Mouse (Mus musculus) heart, postnatal 0 days (tissue): Measurements from ENCODE around the gene Dcaf10. TPM values are rescaled to one million over a fixed set of nuclear protein-coding genes. Genes with fewer than 3 reads are reported as not detected.
A peak's percentile ranks its signal among the peaks of the same experiment; 100 is the strongest.
"Not testable (repeated sequence)": the region's sequence is repeated elsewhere in the genome, so short reads cannot be mapped to it uniquely, and the experiment has no call there.

Source experiments
- ATAC-seq: fragments of 200-750 bp; cut with Nextera tagmentation; 2 replicates; pipeline ENCODE4 v1.8.0; 2017; ENCODE audit warnings: low read depth, moderate number of reproducible peaks, moderate library complexity; ENCODE audit not compliant: insufficient read depth
- DNase-seq: peaks from one replicate; pipeline ENCODE4 v3.0.0-alpha.2; 2016; ENCODE audit warnings: low spot score
- H3K27ac ChIP-seq: fragments of 300-500 bp; sonication (generic); 2 replicates; pipeline ENCODE4 v1.5.1; 2014; ENCODE audit warnings: low read depth, mild to moderate bottlenecking
- H3K27me3 ChIP-seq: fragments of 300-500 bp; sonication (generic); 2 replicates; pipeline ENCODE4 v1.6.1; 2014; ENCODE audit warnings: low read length, mixed read lengths; ENCODE audit not compliant: control insufficient read depth, insufficient read depth
- H3K36me3 ChIP-seq: fragments of 300-500 bp; sonication (generic); replicated peaks from 2 replicates; pipeline ENCODE4 v1.6.1; 2014; ENCODE audit warnings: low read length, mixed read lengths; ENCODE audit not compliant: control insufficient read depth, insufficient read depth
- H3K4me1 ChIP-seq: fragments of 300-500 bp; sonication (generic); 2 replicates; pipeline ENCODE4 v1.6.1; 2014; ENCODE audit warnings: antibody characterized with exemption; ENCODE audit not compliant: control insufficient read depth, insufficient read depth
- H3K4me2 ChIP-seq: fragments of 300-500 bp; sonication (generic); 2 replicates; pipeline ENCODE4 v1.6.1; 2014; ENCODE audit warnings: low read depth, mild to moderate bottlenecking, low read length, moderate library complexity
- H3K4me3 ChIP-seq: fragments of 300-500 bp; sonication (generic); 2 replicates; pipeline ENCODE4 v1.5.1; 2014; ENCODE audit warnings: low read depth, low read length
- H3K9ac ChIP-seq: fragments of 300-500 bp; sonication (generic); replicated peaks from 2 replicates; pipeline ENCODE4 v1.6.1; 2014; ENCODE audit warnings: low read depth, low read length, mixed read lengths
- H3K9me3 ChIP-seq: fragments of 300-500 bp; sonication (generic); replicated peaks from 2 replicates; pipeline ENCODE4 v1.6.1; 2016; ENCODE audit warnings: low read length; ENCODE audit not compliant: control insufficient read depth
- CTCF ChIP-seq: IDR thresholded peaks from 2 replicates; pipeline ENCODE4 v1.5.1; 2016; ENCODE audit warnings: antibody characterized with exemption, control low read depth, low read depth
- EP300 ChIP-seq: IDR thresholded peaks from 2 replicates; pipeline ENCODE4 v1.6.1; 2016; ENCODE audit warnings: antibody characterized with exemption, low read depth
- WGBS: fragments of 180-500 bp; shearing (Covaris S2); extraction: QIAGEN DNeasy Blood & Tissue Kit; methylation state at CpG from one replicate; pipeline ENCODE4 v1.1.7; 2014; 5-methylcytosine and 5-hydroxymethylcytosine counted together
- polyA plus RNA-seq: library from polyadenylated mRNA; unstranded; fragments of >200 nt; fragmentation: Nextera tagmentation; extraction: Ambion mirVana; gene quantifications from 2 replicates; pipeline ENCODE4 v1.2.1, GENCODE M21; 2015
- total RNA-seq: library from RNA; depleted of rRNA; stranded (reverse); fragments of >200 nt; gene quantifications from 2 replicates; pipeline ENCODE4 v1.2.3, GENCODE M21; 2014; ENCODE audit warnings: low replicate concordance

The Dcaf10 gene
- total and polyA plus RNA-seq, 2 experiments from 2014 or later, result 6.4 to 24.7 TPM

DNA sequence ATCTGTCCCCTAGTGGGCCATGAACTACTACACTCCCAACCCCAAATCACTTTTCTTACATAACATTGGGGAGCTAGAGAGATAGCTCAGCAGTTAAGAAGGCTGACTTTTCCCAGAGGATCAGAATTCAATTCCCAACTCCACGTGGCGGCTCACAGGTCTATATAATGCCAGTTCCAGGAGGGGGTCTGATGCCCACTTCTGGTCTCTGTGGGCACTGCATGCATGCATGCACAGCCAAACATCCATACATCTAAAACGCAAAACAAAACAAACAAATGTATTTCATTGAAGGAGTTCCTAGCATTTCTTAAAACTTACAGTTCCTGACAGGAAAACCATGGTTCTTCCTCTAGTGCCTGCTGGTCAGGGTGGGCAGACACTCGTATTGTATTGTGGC, 50.2 kb downstream of the Dcaf10 start:
- no peaks in the 10 kb centered on the region for H3K4me1 ChIP-seq
- H3K27me3 ChIP-seq, result no peaks in the 10 kb centered on the region
- H3K4me2 ChIP-seq, result no peak overlapping the region
- no peak overlapping the region for H3K27ac ChIP-seq
- no peak for DNase-seq
- no peaks in the 10 kb centered on the region for H3K9me3 ChIP-seq
- H3K9ac ChIP-seq, result no peak overlapping the region
- 67% methylated on average over 4 of the region's 4 CpGs for WGBS
- H3K4me3 ChIP-seq, result no peak overlapping the region
- ATAC-seq, result no peak
- H3K36me3 ChIP-seq, result no peaks in the 10 kb centered on the region
- no peak for TF ChIP-seq EP300
- peak; percentile 25; the same call in 1 of the 2 replicates for TF ChIP-seq CTCF

DNA sequence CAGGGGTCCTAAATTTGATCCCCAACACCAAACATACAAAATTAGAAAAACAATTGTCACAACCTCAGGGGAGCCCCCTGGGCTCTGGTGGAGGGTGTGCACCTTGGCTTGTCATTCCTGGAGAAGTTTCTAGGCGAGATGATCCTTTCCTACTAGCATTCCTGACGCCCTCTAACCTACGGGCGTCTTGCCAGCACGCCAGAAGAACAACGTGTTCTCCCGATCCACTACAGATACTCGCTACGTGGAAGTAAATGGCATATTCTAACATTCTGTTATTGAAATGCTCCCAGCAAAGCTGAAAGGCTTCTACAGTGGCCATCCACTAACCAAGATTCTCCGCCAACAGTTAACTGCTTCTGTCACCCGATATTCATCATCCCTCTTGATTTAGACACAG, 50.7 kb downstream of the Dcaf10 start:
- Histone ChIP-seq H3K27me3 (no peaks in the 10 kb centered on the region), H3K9ac (0 out of 2 replicates have a peak overlapping the region, but pooled peaks have one; percentile 23), H3K36me3 (0 out of 2 replicates have a peak, but pooled peaks cover under 1% of the 10 kb centered on the region), H3K9me3 (no peaks in the 10 kb centered on the region), H3K27ac (no peak overlapping the region), H3K4me3 (no peak overlapping the region), H3K4me2 (no peak overlapping the region), H3K4me1 (no peaks in the 10 kb centered on the region)
- TF ChIP-seq CTCF (no peak), EP300 (no peak)
- 35% methylated on average over 11 of the region's 11 CpGs for WGBS
- DNase-seq, result peak; percentile 38
- peak; percentile 51; the same call in 1 of the 2 replicates for ATAC-seq

DNA sequence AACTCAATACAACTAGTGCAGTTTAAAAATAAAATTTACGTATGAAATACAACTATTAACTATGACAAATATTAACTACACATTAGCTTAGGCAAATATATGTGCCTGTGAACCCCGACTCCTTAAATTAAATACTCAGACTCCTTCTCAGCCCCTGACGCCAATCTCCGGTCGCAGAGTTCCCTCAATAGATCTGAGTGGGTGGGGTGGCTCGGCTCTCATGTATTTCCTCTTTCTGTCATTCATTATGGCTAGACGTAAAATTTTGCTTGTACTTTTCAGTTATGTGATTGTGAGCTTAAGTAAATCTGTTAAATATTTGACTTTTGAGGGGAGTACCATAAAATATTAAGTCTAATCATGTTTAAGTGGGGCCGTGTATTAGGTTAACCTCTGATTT, 51.1 kb downstream of the Dcaf10 start:
- Histone ChIP-seq H3K9me3 (no peaks in the 10 kb centered on the region), H3K27ac (no peak overlapping the region), H3K4me1 (no peaks in the 10 kb centered on the region), H3K27me3 (no peaks in the 10 kb centered on the region), H3K4me2 (no peak overlapping the region), H3K4me3 (no peak overlapping the region), H3K36me3 (0 out of 2 replicates have a peak, but pooled peaks cover 4% of the 10 kb centered on the region), H3K9ac (0 out of 2 replicates have a peak overlapping the region, but pooled peaks have one; percentile 23)
- TF ChIP-seq CTCF (no peak), EP300 (no peak)
- WGBS, result 72% methylated on average over 8 of the region's 8 CpGs
- no peak for ATAC-seq
- DNase-seq, result no peak

DNA sequence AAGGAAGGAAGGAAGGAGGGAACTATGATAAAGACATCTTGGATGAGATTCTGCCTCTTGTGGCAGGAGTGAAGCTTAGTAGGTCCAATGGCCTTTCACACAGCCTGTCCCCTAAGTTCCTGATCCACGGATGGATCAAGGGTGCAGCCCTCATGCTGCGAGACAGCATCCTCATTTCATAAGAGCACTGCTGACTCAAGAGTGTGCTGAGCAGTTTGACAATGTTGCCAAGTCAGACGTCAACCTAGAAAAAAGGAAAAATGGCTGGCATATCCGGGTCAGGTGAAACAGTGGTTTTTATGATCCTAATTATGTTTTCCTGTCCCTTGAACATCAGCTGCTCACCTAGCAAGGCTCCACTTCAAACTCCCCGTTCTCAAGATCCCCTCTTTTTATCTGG, 51.8 kb downstream of the Dcaf10 start:
- 69% methylated on average over 5 of the region's 5 CpGs for whole genome bisulfite sequencing
- H3K36me3 ChIP-seq, result peaks cover 10% of the 10 kb centered on the region; the same call in 1 of the 2 replicates
- no peaks in the 10 kb centered on the region for H3K27me3 ChIP-seq
- H3K4me2 ChIP-seq, result no peak overlapping the region
- DNase-seq, result no peak
- no peaks in the 10 kb centered on the region for H3K4me1 ChIP-seq
- ATAC-seq, result no peak
- no peak overlapping the region for H3K4me3 ChIP-seq
- no peak overlapping the region for H3K9ac ChIP-seq
- H3K27ac ChIP-seq, result no peak overlapping the region
- no peaks in the 10 kb centered on the region for H3K9me3 ChIP-seq
- no peak for TF ChIP-seq CTCF
- TF ChIP-seq EP300, result no peak

DNA sequence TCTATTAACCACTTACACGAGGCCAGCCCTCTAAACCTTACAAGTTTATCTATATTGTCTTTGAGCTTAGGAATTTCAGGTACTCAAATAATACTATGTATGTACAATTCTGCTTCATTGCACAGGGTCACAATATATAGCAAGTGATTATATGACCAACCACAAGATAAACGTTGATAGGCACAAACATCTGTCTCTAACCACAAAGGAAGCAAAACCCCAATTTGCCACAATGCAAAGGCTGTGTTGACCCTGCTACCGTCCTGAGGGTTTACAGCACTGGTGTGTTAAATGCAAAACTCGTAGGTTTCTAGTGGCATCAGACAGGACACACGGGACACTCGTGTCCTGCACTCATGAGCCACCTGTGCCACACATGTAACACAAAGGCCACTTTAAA, 54.3 kb downstream of the Dcaf10 start:
- not testable (repeated sequence) for H3K4me2 ChIP-seq, ATAC-seq, H3K27ac ChIP-seq, DNase-seq, H3K9me3 ChIP-seq, H3K4me1 ChIP-seq, H3K4me3 ChIP-seq, H3K9ac ChIP-seq, H3K27me3 ChIP-seq
- 78% methylated on average over 5 of the region's 6 CpGs for WGBS
- H3K36me3 ChIP-seq, result peaks cover 34% of the 10 kb centered on the region

DNA sequence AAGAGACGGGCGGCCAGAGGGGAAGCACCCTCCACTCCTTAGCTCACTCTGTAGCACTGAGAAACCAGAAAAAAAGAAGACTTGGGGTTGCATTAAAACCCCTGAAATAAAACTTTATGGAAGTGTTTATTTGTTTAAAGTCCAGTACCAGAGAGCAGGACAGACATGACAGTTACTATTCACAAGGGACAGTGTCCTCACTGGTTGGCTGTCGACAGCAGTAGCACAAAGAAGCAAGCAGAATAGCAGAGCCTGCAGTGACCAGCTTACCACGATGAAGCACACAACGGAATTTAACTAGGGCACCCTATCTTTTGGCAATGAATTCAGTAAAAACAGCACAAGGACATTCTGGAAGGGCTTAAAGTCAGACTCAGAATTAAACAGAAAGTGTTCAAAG, 56.4 kb downstream of the Dcaf10 start:
- H3K36me3 ChIP-seq, result peaks cover 49% of the 10 kb centered on the region
- not testable (repeated sequence) for H3K4me2 ChIP-seq, H3K9me3 ChIP-seq, ATAC-seq, H3K9ac ChIP-seq, H3K4me3 ChIP-seq, DNase-seq, H3K27me3 ChIP-seq
- H3K4me1 ChIP-seq, result peaks cover 11% of the 10 kb centered on the region; the same call in 1 of the 2 replicates
- 0 out of 2 replicates have a peak overlapping the region, but pooled peaks have one; percentile 36 for H3K27ac ChIP-seq
- 59% methylated on average over 5 of the region's 5 CpGs for WGBS
